Mouse (Mus musculus) cerebellum, adult (tissue): ENCODE results near the gene Iah1.

Experiments
- ATAC-seq: cut with Nextera tagmentation; 2 replicates; pipeline ENCODE4 v1.9.2; 2017; ENCODE audit warnings: mild to moderate bottlenecking, moderate library complexity, mixed read lengths; ENCODE audit not compliant: insufficient number of reproducible peaks, low FRiP score, low TSS enrichment

Gene Iah1

DNA sequence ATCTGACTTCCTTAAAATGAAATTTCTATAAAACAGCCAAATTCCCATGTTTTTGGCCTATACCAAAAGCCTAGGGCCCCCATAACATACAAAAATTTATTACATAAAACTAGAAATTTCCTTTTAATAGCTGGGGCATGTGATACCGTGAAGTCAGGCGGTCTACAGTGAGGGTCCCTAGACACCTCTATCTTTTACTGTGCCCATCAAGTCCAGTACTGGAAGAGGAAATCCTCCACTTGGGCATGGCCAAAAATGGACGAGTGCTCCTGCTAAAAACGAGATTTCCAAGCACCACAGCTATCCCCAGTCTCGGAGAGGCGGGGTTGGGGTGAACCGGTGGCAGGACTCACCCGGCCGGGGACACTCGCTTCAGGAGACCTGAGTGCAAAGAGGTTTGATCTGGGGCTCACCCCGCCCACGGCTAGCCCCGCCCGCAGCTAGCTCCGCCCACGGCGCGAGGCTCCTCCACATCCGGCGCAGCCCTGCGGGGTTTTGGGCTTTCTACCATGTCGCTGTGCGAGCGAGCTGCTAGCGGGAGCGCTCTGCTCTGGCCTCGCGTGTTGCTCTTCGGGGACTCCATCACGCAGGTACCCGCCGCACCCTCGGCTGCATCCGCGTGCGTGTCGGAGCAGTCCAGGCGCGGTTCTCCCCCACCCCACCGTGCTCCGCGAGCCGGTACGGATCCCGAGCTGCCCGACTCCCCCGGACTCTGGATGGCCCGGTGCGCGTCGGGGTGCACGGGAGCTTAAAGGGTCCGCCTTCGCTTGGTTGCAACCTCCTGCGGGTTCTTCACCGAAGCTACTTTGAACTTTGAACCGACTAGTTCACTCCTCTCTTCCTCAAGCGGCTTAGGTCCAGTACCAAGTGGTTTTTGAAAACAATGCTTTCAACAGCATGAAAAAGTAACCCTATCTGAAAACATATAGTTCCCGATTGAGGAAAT is at the start of gene Iah1:
Gene Iah1 (plus strand): TSS at position 467 of the 946 bp plus-strand sequence.
- peak; percentile 82 for ATAC-seq

DNA sequence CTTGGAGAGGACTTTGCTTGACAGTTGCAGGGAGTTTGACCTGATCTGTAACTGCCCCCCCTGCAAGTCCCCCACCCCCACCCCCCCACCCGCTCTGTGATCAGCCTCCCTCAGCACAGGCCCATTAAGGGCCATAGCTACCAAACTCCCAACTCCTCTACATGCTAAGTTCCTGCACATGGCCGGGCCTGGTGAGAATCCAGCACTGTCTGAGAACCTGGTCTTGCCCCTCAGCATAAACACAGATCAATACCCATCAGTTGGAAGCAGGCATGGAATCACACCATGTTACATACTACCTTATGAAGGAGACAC is 49.4 kb upstream of the Iah1 start:
- ATAC-seq: no peak

DNA sequence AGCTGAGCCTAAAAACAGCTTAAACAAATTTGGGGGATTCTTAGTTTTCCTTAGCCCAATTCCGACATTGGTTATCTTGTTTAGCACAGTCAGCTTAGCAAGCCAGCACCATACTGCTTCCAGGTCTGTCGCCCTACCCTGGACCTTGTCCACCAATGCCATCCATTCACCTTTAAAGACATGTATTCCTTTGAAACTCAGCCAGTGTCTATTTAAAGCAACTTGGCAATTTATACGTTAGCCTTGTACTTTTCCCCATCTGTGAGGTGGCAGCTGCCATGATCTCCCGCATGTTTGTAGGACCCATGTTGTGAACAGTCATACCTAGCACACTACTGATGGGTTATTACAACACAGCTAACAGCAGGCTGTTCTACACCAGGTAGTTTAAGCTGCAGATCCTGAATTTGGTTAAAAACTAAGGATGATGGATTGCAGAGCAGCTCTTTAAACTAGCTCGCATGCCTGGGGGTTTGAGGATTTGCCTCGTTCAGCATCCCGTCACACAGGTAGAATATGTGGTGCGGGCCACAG is 48.0 kb upstream of the Iah1 start:
- peak; percentile 45; the same call in 1 of the 2 replicates for ATAC-seq

DNA sequence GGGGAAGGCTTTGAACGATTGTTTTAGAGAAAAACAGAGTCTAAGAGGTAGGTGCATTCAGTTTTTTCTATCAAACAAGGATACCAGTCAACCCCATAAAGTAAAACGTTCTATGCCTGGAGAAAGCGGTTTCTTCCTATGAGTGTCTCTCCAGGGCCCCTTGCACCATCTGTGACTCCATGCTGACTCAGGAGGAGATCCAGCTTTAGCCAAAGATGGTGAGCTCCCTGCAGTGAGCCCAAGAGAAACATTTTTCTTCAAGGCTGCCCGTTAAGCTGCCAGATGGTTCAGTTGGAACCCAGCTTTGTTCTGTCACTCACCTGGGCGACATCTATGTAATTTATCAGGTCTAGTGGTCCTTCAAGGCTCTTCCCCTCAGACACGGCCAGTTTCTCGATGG is 41.7 kb upstream of the Iah1 start:
- ATAC-seq: peak; percentile 52

DNA sequence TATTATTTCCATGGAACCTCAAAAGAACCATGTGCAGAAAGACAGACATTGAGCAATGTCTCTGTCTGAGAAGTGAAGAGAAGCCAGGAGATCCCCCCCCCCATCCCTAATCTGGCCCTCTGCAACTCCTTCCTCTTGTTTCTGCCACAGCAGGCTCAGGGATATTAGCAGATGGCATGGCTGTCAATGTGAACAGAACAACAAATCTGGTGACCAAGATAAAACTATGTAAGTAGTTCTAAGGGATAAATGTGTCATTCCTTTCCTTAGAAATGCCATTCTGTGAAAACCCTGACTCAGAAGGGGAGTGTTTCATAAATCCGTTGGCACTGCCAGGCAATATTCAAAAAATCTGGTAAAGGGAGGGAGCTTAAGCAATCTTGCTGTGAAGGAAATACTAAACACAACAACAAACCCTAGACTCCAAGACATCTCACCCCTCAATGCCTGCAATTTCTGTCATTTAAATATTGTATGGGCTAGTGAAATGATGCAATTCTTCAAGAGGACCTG is 38.8 kb upstream of the Iah1 start:
- no peak for ATAC-seq

DNA sequence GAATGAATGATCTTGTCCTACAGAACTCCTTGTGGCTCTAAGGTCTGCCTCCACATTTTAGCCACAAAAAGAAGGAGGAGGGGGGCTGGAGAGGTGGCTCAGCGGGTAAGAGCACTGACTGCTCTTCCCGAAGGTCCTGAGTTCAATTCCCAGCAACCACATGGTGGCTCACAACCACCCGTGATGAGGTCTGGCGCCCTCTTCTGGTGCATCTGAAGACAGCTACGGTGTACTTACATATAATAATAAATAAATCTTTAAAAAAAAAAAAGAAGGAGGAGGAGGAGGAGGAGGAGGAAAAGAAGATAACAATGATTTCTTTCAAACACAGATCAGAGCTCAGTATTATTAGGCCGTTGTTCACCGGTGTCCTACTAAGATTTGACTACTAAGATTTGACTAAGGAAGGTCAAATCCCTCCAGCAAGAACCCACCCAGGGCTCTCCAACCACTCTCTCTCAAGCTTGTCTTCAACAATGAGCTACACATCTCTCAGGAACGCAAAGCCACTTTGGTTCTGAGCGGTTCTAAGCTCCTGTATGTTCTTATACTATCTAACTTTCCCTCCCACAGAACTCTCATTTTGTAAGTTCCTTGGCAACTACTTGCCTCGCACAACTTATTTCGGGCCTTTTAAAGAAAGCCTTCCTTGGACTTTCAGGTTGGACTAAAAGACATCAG is 31.3 kb upstream of the Iah1 start, which contains the start of gene Cpsf3:
Gene Cpsf3 (plus strand): TSS at position 631 of the 681 bp plus-strand sequence.
- ATAC-seq: no peak

DNA sequence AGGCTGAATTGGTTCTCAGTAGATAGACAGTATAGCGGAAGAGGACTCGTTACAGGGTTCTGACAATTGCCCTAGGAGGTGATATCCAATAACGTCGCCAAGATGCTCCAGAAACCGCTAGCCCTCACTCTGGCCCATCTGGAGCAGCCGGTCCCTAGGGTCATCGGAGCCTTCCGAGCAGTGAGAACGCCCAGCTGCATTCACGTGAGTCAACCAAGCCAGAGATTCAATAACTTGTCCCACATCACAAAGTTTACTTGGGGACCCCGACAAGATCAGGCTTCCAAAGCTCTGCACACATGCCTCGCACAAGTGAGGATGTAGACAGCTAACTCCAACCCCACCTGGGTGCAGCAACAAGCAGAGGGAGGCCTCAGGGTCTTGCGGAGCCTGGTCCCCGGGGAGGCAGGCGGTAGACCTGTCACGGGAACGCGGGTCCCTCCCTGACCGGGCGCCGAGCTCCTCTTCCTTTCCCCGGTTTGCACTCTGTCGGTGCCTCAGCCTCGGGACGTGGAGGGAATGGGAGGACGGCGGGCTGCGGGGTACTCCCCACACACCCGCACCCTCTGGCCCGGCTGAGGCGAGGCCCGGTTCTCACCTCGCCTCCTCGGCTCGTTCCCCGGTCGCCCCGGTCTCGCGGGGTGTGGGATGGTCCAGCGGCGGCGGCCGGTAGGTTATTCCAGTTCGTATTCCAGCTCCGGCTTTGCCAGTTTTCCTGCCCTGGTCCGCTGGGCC is 30.5 kb upstream of the Iah1 start:
- peak; percentile 73 for ATAC-seq

DNA sequence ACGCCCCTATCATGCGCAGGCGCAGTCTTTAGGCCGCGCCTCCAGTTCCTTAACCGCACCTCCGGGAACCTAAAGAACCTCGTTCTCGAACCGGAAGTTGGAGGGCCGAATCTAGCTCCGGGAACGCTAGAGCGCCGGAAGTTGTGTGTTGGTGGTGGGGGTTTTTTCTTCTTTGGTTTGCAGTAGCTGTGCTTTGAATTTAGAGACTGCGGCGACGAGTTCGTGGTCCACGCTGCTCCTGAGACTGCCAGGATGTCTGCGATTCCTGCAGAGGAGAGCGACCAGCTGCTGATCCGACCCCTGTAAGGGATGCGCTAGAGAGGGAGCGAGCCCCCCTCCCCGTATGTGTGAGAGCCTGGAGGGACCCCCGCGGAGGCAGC is 30.0 kb upstream of the Iah1 start, which contains the start of gene Itgb1bp1:
Gene Itgb1bp1 (minus strand): TSS at position 42 of the 380 bp plus-strand sequence.
- ATAC-seq: peak; percentile 96

DNA sequence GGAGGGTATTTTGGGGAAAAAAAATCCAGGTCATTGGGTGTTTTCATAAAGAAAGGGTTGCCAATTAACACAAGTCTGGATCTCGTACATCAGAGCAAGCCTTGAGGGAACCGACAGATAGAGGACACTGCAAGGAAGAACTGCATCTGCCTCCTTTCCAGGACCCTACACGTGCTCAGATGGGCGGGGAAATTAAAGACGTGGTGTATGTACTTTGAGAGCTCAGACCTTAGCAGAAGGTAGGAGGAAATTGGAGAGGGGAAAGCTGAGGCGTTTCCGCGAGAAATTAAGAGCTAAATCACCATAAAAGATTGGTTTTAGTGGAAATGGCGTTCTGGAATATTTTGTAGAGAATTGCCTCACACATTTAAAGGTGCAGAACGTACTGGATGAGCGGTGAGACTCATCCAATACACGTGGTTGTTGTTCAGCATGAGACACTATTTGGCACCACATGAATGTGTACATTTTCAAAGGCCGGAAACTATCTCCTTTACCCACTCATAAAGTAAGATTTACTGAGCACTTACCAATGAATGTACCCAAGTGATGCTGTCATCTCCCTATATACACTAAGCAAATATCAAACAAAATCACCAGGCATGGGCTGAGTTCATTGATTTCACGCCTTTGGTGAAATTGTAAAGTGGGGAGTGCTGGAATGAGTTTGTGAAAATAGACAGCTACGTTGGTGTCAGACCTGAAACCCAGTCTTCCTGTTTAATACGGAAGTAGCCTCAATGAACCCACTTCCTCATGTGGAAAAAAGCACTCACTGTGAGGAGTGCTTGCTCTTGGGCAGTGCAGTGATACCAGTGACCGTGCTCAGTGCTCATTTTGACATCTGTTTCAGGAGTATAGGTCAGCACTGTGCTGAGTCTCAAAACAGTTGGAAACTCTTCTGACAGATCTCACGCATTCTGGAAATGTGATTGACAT is 29.2 kb upstream of the Iah1 start:
- ATAC-seq: no peak; the same call in 1 of the 2 replicates

DNA sequence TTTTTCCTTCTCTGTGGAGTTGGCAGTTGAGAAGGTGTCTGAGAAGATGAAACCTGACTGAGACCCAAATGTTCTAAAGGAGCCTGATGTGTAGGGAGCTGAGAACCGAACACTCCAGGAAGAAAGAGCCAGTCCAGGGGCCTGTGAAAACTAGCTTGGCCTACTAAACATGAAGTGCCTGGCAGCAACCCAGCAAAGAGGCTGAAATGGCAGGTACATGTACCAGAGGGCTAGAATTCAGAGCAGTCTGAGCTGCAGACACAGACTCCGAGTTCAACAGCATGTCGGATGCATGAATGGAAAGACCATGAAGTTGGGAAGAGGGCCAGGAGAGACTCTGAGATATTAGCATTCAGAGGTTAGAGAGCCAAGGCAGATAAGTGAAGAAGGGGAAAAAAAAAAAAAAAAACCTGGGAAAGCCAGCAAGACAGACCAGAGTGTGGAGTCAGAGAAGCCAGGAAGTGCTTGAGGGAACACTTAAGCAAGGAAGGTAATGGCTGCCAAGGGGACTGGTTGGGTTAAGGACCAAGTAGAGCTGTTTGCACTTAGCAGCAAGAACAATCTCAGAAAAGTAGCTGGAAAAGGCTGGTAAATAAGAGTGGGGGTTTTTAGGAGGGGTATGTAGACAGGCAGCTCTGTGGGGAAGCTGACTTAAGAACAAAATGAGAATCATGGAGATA is 27.3 kb upstream of the Iah1 start:
- ATAC-seq: no peak

DNA sequence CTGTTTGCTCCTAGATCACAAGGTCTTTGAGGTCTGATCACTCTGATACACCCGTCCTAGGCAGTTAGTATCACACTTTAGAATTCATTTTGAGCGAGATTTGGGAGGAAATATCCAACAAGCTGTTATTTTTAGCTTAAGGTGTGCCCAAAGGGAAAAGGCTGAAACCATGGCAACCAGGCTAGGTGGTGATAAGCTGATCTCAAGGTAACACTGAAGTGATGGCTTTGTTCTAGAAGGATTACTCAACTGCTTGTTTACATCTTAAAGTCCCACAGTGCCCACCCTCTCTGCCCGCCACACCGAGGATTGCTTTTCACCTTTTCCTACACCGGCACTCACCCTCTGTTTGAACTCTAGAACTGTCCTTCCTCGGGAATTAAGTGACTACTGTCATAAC is 26.5 kb upstream of the Iah1 start:
- no peak for ATAC-seq

DNA sequence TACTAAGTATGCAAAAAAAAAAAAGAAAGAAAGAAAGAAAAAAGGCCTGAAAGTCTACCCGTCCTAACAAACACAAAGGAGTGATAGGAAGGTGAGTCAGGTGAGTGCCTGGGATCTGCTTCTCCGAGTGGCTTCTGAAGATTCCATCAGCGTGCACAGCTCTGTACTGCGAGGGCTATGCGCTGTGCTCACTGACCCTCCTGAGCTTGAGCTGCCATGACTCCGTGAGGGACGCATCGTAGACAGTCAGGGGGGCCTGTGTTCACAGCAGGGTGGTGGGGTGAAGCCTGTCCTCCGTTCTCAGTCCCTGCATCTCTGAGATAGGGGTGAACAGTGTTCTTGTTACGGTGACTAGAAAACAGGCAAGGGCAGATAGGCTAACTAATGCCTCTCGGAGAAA is 17.3 kb upstream of the Iah1 start:
- ATAC-seq: no peak

DNA sequence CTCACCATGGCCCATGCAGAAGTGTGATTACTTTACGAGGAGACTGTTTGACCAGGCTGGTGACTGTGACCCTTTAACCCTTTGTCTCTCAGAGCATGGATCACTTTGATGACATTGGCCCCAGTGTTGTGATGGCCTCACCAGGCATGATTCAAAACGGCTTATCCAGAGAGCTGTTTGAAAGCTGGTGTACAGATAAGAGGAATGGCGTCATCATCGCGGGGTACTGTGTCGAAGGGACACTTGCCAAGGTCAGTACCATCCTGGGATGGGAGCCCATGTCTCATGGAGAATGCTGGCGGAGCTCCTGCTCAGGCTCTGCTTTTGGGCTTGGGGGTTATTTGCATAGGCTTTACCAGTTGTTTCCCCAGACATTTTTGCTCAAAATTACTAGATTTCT is 14.9 kb upstream of the Iah1 start:
- ATAC-seq: no peak

DNA sequence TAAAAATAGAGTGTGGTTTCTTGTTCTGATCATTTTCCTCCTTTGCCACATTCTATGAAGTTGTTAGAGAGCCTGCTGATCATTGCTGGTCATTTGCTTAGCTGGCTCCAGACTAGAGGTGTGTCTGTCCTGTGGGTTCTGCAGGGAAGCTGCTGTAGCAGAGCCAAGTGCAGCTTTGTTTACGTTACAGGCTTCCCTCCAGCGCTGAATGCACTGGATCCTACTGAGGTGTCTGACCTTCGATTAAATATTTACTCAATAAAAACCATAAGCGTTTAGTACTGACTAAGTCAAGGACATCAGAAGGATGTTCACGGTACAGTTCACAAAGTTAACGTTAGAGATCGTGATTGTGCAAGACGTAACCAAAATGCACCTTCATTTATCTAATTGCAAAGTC is 14.3 kb upstream of the Iah1 start:
- ATAC-seq: no peak

DNA sequence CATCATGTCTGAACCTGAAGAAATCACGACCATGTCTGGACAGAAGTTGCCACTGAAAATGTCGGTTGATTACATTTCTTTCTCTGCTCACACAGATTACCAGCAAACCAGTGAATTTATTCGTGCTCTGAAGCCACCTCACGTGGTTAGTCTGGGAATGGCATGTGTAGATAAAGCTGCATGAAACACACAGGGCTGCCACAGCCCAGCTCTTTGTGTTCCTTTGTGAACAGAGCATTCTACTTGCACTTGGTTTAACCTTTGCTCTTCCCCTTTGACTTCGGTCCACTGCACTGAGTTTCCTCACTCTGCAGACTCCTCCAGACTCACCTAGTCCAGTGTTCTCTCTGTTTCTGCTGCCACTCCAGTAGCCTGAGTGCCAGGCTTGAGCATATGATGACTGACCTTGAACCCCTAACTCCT is 13.8 kb upstream of the Iah1 start:
- no peak for ATAC-seq

DNA sequence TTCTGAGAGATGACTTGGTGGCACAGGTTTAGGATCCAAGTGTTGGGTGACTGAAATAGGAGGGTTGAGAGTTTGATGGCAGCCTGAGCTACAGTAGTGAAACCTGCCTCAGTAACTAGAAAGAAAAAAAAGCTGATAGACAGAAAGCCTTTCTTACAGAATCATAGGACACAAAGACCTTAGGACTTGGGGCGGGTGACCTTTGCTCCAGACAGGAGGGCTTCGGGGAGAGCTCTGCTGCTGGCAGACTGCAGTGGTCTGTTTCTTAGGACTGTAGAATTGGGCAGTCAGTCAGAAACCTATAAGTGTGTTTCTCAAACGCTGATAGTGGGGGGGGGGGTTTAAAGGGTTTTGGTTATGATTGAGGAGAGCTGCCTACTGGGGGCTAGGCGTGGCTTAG is 10.4 kb upstream of the Iah1 start:
- ATAC-seq: no peak

DNA sequence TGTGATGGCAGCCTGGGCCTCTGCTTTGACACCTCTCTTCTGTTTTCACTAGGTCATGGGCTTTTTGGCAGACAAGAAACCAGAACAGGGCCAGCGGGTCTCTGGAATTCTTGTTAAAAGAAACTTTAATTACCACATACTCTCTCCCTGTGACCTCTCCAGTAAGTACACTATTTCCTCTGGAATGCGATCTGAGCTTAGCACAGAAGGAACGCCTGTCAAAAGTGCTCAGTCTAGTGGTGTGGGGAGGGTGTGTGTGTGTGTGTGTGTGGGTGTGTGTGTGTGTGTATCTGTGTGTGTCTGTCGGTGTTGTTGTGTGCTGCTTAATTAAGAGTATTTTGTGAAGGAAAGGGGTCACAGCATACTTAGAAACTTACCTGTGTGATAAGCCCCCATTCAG is 9.5 kb upstream of the Iah1 start:
- ATAC-seq: no peak

DNA sequence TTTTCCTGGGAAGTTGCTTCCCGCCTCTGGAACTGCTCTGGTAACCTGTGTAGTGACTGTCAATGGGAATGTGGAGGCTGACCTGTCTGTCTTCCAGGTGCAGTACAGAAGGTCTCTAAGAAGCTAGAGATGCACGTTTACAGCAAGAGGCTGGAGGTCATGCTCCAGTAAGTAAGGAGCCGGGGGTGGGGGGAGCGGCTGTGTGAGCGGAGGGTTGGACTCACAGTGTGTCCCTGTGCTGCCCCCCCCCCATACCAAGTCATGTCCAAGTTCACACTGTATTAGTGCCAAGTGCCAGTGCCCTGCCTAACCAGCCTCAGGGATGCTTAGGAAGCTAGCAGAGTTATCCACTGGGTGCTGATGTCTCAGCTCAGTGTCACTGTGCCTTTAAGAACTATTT is 4.0 kb upstream of the Iah1 start:
- ATAC-seq: no peak

DNA sequence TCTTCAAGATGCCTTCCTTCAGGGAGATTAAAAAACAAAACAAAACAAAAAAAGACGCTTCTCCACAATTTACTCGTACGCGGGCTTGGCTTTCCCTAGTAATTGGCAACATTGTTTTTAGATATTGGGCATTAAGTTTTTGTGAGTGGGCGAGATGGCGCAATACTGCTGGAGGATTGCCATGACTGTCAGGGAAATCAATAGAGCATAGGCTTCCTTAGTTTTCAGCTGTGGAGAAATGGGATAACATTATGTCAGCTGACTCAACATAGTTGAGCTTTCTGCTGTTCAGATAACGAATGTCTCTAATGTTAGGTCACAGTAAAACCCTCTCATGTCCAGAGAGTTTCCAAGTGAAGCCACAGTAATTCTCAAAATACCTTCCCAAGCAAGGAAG is 678 bp downstream of the Iah1 start:
- ATAC-seq: no peak
